Mouse (Mus musculus) frontal cortex, postnatal 14 days (tissue): Measurements from ENCODE around the gene Gm13287.
A peak's percentile ranks its signal among the peaks of the same experiment; 100 is the strongest.
"Not testable (repeated sequence)": the region's sequence is repeated elsewhere in the genome, so short reads cannot be mapped to it uniquely, and the experiment has no call there.

ENCODE experiments used
- DNase-seq, 2 experiments: peaks; one replicate each; pipeline ENCODE4 v3.0.0; 2022; ENCODE audit warnings: low spot score in 2 of 2

Gm13287 gene

GRCm38 (mm10) chr4:88802954-88803353 lies at the start of gene Gm13287:
Gene Gm13287, plus strand, starts transcription at chr4:88803254.
- not testable (repeated sequence) for DNase-seq

GRCm38 (mm10) chr4:88754818-88755340 lies 48.2 kb upstream of the Gm13287 start, which contains the start of gene Gm13271:
Gene Gm13271, plus strand, starts transcription at chr4:88754868.
- DNase-seq, result peak; percentile 72 to 82

- DNase-seq, result peak in 1 of 2 experiments; percentile 6
Observed at GRCm38 (mm10) chr4:88756581-88757513, 46.2 kb upstream of the Gm13287 start.

- peak; percentile 91 to 95 for DNase-seq
Observed at GRCm38 (mm10) chr4:88757628-88758031, 45.4 kb upstream of the Gm13287 start.

GRCm38 (mm10) chr4:88758751-88759150 lies 44.3 kb upstream of the Gm13287 start:
- DNase-seq, result not testable (repeated sequence)

- DNase-seq, result peak; percentile 19 to 31
Observed at GRCm38 (mm10) chr4:88759610-88760268, 43.3 kb upstream of the Gm13287 start, which contains the start of gene Gm13283. Gene Gm13283, plus strand, starts transcription at chr4:88760119.

- peak; percentile 32 to 47 for DNase-seq
Observed at GRCm38 (mm10) chr4:88760431-88760830, 42.6 kb upstream of the Gm13287 start.

GRCm38 (mm10) chr4:88761776-88762175 lies 41.3 kb upstream of the Gm13287 start:
- DNase-seq, result peak; percentile 76 to 78

- DNase-seq, result peak in 1 of 2 experiments; percentile 13
Observed at GRCm38 (mm10) chr4:88762341-88762740, 40.7 kb upstream of the Gm13287 start.

- DNase-seq, result peak; percentile 14 to 16
Observed at GRCm38 (mm10) chr4:88763384-88764018, 39.6 kb upstream of the Gm13287 start.

GRCm38 (mm10) chr4:88773534-88773933 lies 29.5 kb upstream of the Gm13287 start, which contains the start of gene Gm13290:
Gene Gm13290, plus strand, starts transcription at chr4:88773834.
- DNase-seq, result not testable (repeated sequence)

GRCm38 (mm10) chr4:88776622-88777021 lies 26.4 kb upstream of the Gm13287 start, which contains the start of gene Gm13289:
Gene Gm13289, plus strand, starts transcription at chr4:88776922.
- DNase-seq, result not testable (repeated sequence)

GRCm38 (mm10) chr4:88779550-88779949 lies 23.5 kb upstream of the Gm13287 start, which contains the start of gene Gm13272:
Gene Gm13272, plus strand, starts transcription at chr4:88779850.
- DNase-seq, result not testable (repeated sequence)

- DNase-seq, result not testable (repeated sequence)
Observed at GRCm38 (mm10) chr4:88780320-88780719, 22.7 kb upstream of the Gm13287 start.

GRCm38 (mm10) chr4:88781831-88782230 lies 21.2 kb upstream of the Gm13287 start, which contains the start of gene Ifnz:
Gene Ifnz, plus strand, starts transcription at chr4:88782131.
- DNase-seq, result not testable (repeated sequence)

- DNase-seq, result not testable (repeated sequence)
Observed at GRCm38 (mm10) chr4:88782335-88782734, 20.7 kb upstream of the Gm13287 start.

- not testable (repeated sequence) for DNase-seq
Observed at GRCm38 (mm10) chr4:88785409-88785808, 17.6 kb upstream of the Gm13287 start, which contains the start of gene Gm13276. Gene Gm13276, plus strand, starts transcription at chr4:88785709.

GRCm38 (mm10) chr4:88788402-88788801 lies 14.7 kb upstream of the Gm13287 start, which contains the start of gene Gm13277:
Gene Gm13277, plus strand, starts transcription at chr4:88788632.
- peak; percentile 27 to 63 for DNase-seq

GRCm38 (mm10) chr4:88791250-88791649 lies 11.8 kb upstream of the Gm13287 start, which contains the start of gene Gm13278:
Gene Gm13278, plus strand, starts transcription at chr4:88791550.
- not testable (repeated sequence) for DNase-seq

- DNase-seq, result peak; percentile 70 to 76
Observed at GRCm38 (mm10) chr4:88793936-88794675, 8.9 kb upstream of the Gm13287 start, which contains the start of gene Gm13275. Gene Gm13275, plus strand, starts transcription at chr4:88794487.
